Mouse (Mus musculus): ENCODE data around the gene E2f2. TPM values are rescaled to one million over a fixed set of nuclear protein-coding genes. Genes with fewer than 3 reads are reported as not detected.

E2f2 gene
- polyA plus RNA-seq, 1 experiment from 2014 or later: 5.7 TPM

DNA sequence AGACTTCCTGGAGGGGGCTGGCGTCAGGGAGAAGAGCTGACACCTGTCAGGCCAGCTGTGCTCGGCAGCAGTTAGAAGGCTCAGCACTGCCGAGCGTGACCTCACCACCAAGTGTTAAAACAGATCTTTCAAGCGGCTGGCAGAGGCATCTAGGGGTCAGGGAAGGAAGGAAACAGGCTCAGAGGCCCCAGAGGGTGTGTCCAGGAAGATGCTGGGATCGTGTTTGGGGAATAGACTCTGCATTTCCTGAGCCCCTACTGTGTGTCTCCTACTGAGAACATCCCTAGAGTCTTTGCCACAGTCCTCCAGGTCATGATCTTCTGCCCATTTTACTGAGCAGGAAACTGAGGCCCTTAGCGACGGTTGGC is 5.0 kb downstream of the E2f2 start:
- H3K4me1 ChIP-seq (ENCODE audit: control insufficient read depth, insufficient read depth, low read length): peaks cover 45% of the 10 kb centered on the region
- ATAC-seq (ENCODE audit: low FRiP score, low TSS enrichment): no peak
- no peak overlapping the region for H3K4me2 ChIP-seq (replicated peaks; ENCODE audit: low read depth, low read length)
- H3K27me3 ChIP-seq (ENCODE audit: control insufficient read depth, insufficient read depth, low read length): no peaks in the 10 kb centered on the region
- no peaks in the 10 kb centered on the region for H3K36me3 ChIP-seq (ENCODE audit: control insufficient read depth, insufficient read depth, low read length)
- no peaks in the 10 kb centered on the region for H3K9me3 ChIP-seq (ENCODE audit: control insufficient read depth, low read length)
- H3K9ac ChIP-seq (ENCODE audit: low read depth, low read length): no peak overlapping the region
- H3K4me3 ChIP-seq (ENCODE audit: low read length): no peak overlapping the region
- peak overlapping the region; percentile 47; the same call in 1 of the 2 replicates for H3K27ac ChIP-seq (ENCODE audit: low read depth, low read length)
- 32% methylated on average over 8 of the region's 8 CpGs for WGBS

DNA sequence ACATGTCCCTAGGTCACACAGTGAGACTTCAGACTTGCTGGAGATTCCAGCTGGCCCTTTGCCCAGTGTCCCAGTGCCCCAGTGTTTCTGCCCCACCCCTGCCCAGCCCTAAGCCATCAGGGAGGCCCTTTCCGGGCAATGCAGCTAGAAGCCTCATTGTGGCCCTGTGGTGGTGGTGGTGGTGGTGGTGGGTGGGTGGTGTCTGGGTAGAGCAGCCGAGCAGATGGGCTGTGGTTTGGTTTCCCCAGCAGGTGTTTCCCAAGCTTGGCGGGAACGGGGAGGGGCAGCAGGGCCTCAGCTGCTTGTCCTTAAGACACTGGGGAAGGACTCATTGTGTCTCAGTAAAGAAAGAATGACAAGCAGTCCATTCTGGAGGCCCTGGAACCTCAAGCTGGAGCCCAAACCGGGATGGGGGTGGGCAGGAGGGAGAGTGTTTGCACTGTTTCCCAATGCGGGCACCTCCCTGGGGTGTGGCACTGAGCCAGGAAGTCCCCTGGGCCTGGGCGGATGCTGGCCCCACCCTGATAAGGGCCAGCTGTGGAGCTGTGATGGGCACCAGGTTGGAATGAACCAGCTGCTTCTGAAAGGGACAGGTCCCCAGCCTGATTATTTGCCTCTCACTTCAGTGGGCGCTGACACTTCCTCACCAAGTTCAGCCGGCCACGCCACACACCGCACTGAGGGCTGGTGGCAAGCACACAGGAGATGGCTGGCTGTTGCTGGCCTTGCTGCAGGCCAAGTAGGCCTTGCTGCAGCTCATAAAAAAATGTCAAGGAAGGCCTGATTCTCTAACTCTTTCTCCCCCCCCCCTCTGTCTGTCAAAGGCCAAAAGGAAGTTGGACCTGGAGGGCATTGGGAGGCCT is 5.6 kb downstream of the E2f2 start:
- H3K4me3 ChIP-seq (ENCODE audit: low read length): no peak overlapping the region
- no peaks in the 10 kb centered on the region for H3K36me3 ChIP-seq (ENCODE audit: control insufficient read depth, insufficient read depth, low read length)
- H3K4me1 ChIP-seq (ENCODE audit: control insufficient read depth, insufficient read depth, low read length): peaks cover 45% of the 10 kb centered on the region
- H3K9me3 ChIP-seq (ENCODE audit: control insufficient read depth, low read length): no peaks in the 10 kb centered on the region
- WGBS: 63% methylated on average over 11 of the region's 11 CpGs
- no peak overlapping the region for H3K4me2 ChIP-seq (replicated peaks; ENCODE audit: low read depth, low read length)
- H3K27me3 ChIP-seq (ENCODE audit: control insufficient read depth, insufficient read depth, low read length): no peaks in the 10 kb centered on the region
- H3K9ac ChIP-seq (ENCODE audit: low read depth, low read length): no peak overlapping the region
- H3K27ac ChIP-seq (ENCODE audit: low read depth, low read length): peak overlapping the region; percentile 47; the same call in 1 of the 2 replicates
- no peak for ATAC-seq (ENCODE audit: low FRiP score, low TSS enrichment)

DNA sequence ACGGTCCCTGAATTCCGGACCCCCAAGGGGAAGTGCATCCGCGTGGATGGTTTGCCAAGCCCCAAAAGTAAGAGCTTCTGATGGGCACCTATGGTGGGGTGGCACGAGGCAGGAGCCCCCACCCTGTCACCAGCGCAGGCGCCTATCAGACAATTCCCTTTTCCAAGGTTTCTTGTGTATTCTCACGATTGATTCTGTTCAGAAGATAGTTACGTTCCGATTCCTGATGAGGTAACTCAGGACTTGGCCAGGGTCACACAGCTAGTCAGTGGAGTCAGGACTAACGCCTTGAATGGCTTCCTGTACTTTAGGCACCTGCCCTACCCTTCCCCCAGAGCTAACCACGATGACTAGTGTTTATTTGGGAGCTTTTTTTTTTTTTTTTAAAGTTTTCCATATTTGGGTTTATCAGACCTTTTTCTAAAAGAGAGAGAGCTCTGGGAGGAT is 6.3 kb downstream of the E2f2 start:
- Histone ChIP-seq H3K9ac (ENCODE audit: low read depth, low read length) (no peak overlapping the region), H3K4me2 (replicated peaks; ENCODE audit: low read depth, low read length) (no peak overlapping the region), H3K36me3 (ENCODE audit: control insufficient read depth, insufficient read depth, low read length) (no peaks in the 10 kb centered on the region), H3K4me3 (ENCODE audit: low read length) (no peak overlapping the region), H3K27me3 (ENCODE audit: control insufficient read depth, insufficient read depth, low read length) (no peaks in the 10 kb centered on the region), H3K9me3 (ENCODE audit: control insufficient read depth, low read length) (no peaks in the 10 kb centered on the region), H3K4me1 (ENCODE audit: control insufficient read depth, insufficient read depth, low read length) (peaks cover 40% of the 10 kb centered on the region), H3K27ac (ENCODE audit: low read depth, low read length) (peak overlapping the region; percentile 47; the same call in 1 of the 2 replicates)
- WGBS: 85% methylated on average over 12 of the region's 12 CpGs
- no peak for ATAC-seq (ENCODE audit: low FRiP score, low TSS enrichment)

DNA sequence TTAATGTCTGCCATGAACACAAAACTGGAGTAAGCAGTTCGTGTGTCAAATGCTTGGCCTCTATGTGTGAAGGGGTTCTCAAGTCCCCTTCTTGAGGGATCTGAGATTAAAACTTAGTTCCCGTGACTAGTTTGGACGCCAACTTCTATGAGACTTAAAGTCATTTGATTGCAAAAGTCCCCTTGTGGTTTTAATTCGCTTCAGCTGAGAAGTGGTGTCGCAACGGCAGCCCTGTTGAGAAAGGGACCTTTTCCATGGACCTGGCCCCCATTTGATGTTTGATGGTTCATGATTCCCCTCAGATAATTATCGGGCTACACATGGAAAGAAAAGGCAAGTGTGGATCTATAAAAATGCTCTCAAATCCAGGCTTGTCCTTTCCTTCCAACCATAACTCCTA is 7.3 kb downstream of the E2f2 start:
- WGBS: 92% methylated on average over 7 of the region's 7 CpGs
- Histone ChIP-seq H3K4me3 (ENCODE audit: low read length) (0 out of 2 replicates have a peak overlapping the region, but pooled peaks have one; percentile 38), H3K9ac (ENCODE audit: low read depth, low read length) (no peak overlapping the region), H3K36me3 (ENCODE audit: control insufficient read depth, insufficient read depth, low read length) (peaks cover 2% of the 10 kb centered on the region; the same call in 1 of the 2 replicates), H3K4me1 (ENCODE audit: control insufficient read depth, insufficient read depth, low read length) (peaks cover 32% of the 10 kb centered on the region), H3K4me2 (replicated peaks; ENCODE audit: low read depth, low read length) (peak overlapping the region; percentile 54; the same call in 1 of the 2 replicates), H3K27ac (ENCODE audit: low read depth, low read length) (0 out of 2 replicates have a peak overlapping the region, but pooled peaks have one; percentile 65), H3K9me3 (ENCODE audit: control insufficient read depth, low read length) (no peaks in the 10 kb centered on the region), H3K27me3 (ENCODE audit: control insufficient read depth, insufficient read depth, low read length) (no peaks in the 10 kb centered on the region)
- no peak for ATAC-seq (ENCODE audit: low FRiP score, low TSS enrichment)

DNA sequence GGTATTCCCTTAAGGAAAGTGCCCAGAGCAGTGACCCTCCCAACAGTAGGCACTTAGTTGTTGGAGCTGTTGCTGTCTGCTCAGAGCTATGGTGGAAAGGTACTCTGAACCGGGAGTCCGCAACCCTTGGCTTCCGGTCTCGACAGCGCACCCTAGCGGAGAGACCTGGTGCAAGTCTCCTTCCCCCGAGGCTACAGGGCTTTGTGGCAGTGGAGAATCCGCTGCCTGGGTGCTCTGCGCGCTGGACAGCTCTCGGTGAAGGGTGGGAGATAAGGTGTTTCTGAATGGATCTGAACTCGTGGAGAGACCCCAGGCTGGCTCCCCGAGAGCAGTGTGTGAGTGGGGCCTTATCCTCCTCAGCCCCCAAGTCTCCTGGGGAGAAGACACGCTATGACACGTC is 7.8 kb downstream of the E2f2 start:
- H3K36me3 ChIP-seq (ENCODE audit: control insufficient read depth, insufficient read depth, low read length): peaks cover 2% of the 10 kb centered on the region; the same call in 1 of the 2 replicates
- H3K4me1 ChIP-seq (ENCODE audit: control insufficient read depth, insufficient read depth, low read length): peaks cover 27% of the 10 kb centered on the region
- no peaks in the 10 kb centered on the region for H3K27me3 ChIP-seq (ENCODE audit: control insufficient read depth, insufficient read depth, low read length)
- H3K4me3 ChIP-seq (ENCODE audit: low read length): peak overlapping the region; percentile 38
- peak; percentile 13 for ATAC-seq (ENCODE audit: low FRiP score, low TSS enrichment)
- peak overlapping the region; percentile 54 for H3K4me2 ChIP-seq (replicated peaks; ENCODE audit: low read depth, low read length)
- peak overlapping the region; percentile 50 for H3K9ac ChIP-seq (ENCODE audit: low read depth, low read length)
- WGBS: 6% methylated on average over 15 of the region's 15 CpGs
- H3K27ac ChIP-seq (ENCODE audit: low read depth, low read length): peak overlapping the region; percentile 65
- no peaks in the 10 kb centered on the region for H3K9me3 ChIP-seq (ENCODE audit: control insufficient read depth, low read length)

DNA sequence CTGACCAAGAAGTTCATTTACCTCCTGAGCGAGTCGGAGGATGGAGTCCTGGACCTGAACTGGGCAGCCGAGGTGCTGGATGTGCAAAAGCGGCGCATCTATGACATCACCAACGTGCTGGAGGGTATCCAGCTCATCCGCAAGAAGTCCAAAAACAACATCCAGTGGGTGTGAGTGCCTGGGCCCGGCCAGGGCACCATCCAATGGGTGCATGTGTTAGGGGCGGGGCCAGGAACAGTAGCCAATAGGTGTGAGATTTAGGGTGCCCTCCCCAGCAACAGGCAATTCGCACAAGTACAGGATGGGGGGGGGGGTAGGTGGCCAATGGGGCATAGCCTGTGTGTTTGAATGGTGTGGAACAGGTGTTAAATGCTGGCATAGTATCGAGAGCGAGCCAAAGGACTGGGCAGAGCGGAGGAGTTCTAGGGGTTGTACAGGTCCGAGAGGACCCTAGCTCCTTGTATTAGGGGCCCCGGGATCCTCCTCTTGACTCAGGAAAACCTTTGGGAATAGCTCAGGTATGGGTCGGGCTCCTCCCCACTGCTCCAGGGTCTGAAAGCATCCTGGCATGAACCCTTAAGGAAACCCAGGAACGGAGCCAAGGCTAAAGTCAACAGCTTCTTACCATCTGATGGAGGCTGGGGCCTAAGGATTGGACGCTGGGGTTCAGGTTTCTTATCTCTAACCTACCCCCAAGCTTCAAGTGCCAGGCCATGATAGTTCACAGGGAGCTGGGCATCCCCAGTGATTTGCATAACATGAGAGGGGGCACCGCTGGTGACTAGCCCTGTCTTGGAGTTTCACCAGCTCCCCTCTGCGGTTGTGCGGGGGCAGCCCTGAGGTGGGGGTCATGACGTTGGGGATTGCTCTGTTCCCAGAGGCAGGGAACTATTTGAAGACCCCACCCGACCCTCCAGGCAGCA is 8.5 kb downstream of the E2f2 start:
- no peaks in the 10 kb centered on the region for H3K27me3 ChIP-seq (ENCODE audit: control insufficient read depth, insufficient read depth, low read length)
- ATAC-seq (ENCODE audit: low FRiP score, low TSS enrichment): peak; percentile 91
- peak overlapping the region; percentile 38 for H3K4me3 ChIP-seq (ENCODE audit: low read length)
- peaks cover 26% of the 10 kb centered on the region for H3K4me1 ChIP-seq (ENCODE audit: control insufficient read depth, insufficient read depth, low read length)
- WGBS: 12% methylated on average over 23 of the region's 23 CpGs
- no peaks in the 10 kb centered on the region for H3K9me3 ChIP-seq (ENCODE audit: control insufficient read depth, low read length)
- peaks cover 2% of the 10 kb centered on the region; the same call in 1 of the 2 replicates for H3K36me3 ChIP-seq (ENCODE audit: control insufficient read depth, insufficient read depth, low read length)
- H3K4me2 ChIP-seq (replicated peaks; ENCODE audit: low read depth, low read length): peak overlapping the region; percentile 54
- H3K9ac ChIP-seq (ENCODE audit: low read depth, low read length): peak overlapping the region; percentile 50
- peak overlapping the region; percentile 65 for H3K27ac ChIP-seq (ENCODE audit: low read depth, low read length)

DNA sequence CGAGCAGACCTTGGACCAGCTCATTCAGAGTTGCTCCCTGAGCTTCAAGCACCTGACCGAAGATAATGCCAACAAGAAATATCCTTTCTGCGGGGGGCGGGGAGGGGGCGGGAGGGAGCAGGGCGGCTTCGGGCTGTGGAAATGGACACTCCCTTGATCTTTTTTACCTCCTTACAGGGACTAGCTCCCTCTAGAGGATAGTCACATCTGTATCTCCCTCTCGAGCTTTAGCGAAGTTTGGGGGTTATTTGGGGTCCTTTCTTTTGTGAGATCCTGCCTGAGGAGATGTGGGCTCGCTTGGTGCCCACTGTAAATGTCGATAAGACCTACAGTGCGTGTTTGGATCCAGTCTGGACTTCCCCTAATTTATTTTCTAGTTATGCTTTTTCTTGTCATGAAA is 9.2 kb downstream of the E2f2 start:
- peak overlapping the region; percentile 54; the same call in 1 of the 2 replicates for H3K4me2 ChIP-seq (replicated peaks; ENCODE audit: low read depth, low read length)
- H3K27ac ChIP-seq (ENCODE audit: low read depth, low read length): no peak overlapping the region
- no peak overlapping the region for H3K9ac ChIP-seq (ENCODE audit: low read depth, low read length)
- peaks cover 22% of the 10 kb centered on the region for H3K4me1 ChIP-seq (ENCODE audit: control insufficient read depth, insufficient read depth, low read length)
- H3K9me3 ChIP-seq (ENCODE audit: control insufficient read depth, low read length): no peaks in the 10 kb centered on the region
- 27% methylated on average over 12 of the region's 12 CpGs for WGBS
- no peak overlapping the region for H3K4me3 ChIP-seq (ENCODE audit: low read length)
- ATAC-seq (ENCODE audit: low FRiP score, low TSS enrichment): no peak
- peaks cover 5% of the 10 kb centered on the region; the same call in 1 of the 2 replicates for H3K36me3 ChIP-seq (ENCODE audit: control insufficient read depth, insufficient read depth, low read length)
- no peaks in the 10 kb centered on the region for H3K27me3 ChIP-seq (ENCODE audit: control insufficient read depth, insufficient read depth, low read length)

DNA sequence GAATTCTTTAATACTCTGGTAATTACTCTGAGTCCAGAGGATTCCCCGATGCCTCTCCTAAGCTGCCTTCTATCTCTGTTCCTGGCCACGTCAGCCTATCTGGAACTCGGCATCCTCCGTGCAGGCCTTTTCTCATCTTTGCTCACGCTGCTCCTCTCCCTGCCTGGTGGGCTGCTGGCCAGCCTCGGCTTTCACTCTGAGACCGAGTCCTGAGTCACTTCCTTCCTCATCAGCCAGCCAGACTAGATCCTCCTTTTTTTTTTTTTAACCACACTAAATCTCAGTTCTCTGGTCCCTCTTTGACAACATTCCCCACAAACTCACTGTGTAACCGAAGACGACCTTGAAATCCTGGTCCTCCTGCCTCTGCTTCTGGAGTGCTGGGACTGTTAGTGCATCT is 13.2 kb downstream of the E2f2 start:
- WGBS: 65% methylated on average over 9 of the region's 9 CpGs
- no peaks in the 10 kb centered on the region for H3K27me3 ChIP-seq (ENCODE audit: control insufficient read depth, insufficient read depth, low read length)
- peaks cover 8% of the 10 kb centered on the region; the same call in 1 of the 2 replicates for H3K4me1 ChIP-seq (ENCODE audit: control insufficient read depth, insufficient read depth, low read length)
- H3K27ac ChIP-seq (ENCODE audit: low read depth, low read length): no peak overlapping the region; the same call in 1 of the 2 replicates
- no peak overlapping the region for H3K4me2 ChIP-seq (replicated peaks; ENCODE audit: low read depth, low read length)
- no peak overlapping the region for H3K9ac ChIP-seq (ENCODE audit: low read depth, low read length)
- H3K9me3 ChIP-seq (ENCODE audit: control insufficient read depth, low read length): no peaks in the 10 kb centered on the region
- H3K36me3 ChIP-seq (ENCODE audit: control insufficient read depth, insufficient read depth, low read length): peaks cover 26% of the 10 kb centered on the region; the same call in 1 of the 2 replicates
- no peak for ATAC-seq (ENCODE audit: low FRiP score, low TSS enrichment)
- no peak overlapping the region for H3K4me3 ChIP-seq (ENCODE audit: low read length)

Measured in kidney, embryonic 14.5 days (tissue).